Mouse (Mus musculus) CH12.LX (cell line): ENCODE data around the gene C2cd2l. TPM values are rescaled to one million over a fixed set of nuclear protein-coding genes. Genes with fewer than 3 reads are reported as not detected.

Experiments
- DNase-seq: peaks from one replicate; pipeline ENCODE4 v3.0.0-alpha.2; 2013; ENCODE audit errors: extremely low read depth
- H3K27ac ChIP-seq: 2 replicates; pipeline ENCODE4 v1.5.1; 2012; ENCODE audit warnings: low read depth, mild to moderate bottlenecking, control low read depth, moderate library complexity; ENCODE audit not compliant: insufficient read depth
- H3K27me3 ChIP-seq: replicated peaks from 2 replicates; pipeline ENCODE3; 2012; ENCODE audit warnings: inconsistent platforms
- H3K36me3 ChIP-seq, 2 experiments: replicated peaks in 1 of 2; 2 replicates each; pipeline versions ENCODE3 to v1.6.1; 2012; ENCODE audit warnings: inconsistent platforms in 1 of 2, low read length in 1 of 2, mild to moderate bottlenecking in 1 of 2, mixed read lengths in 1 of 2, moderate library complexity in 1 of 2; ENCODE audit not compliant: control insufficient read depth in 1 of 2, insufficient read depth in 1 of 2
- H3K4me1 ChIP-seq, 2 experiments: 2 replicates each; pipeline ENCODE4 v1.6.1; 2012; ENCODE audit warnings: inconsistent platforms in 1 of 2, moderate library complexity in 1 of 2; ENCODE audit not compliant: insufficient read depth in 2 of 2, control insufficient read depth in 1 of 2
- H3K4me2 ChIP-seq: 2 replicates; pipeline ENCODE4 v1.6.1; 2012; ENCODE audit warnings: low read depth, mild to moderate bottlenecking, control low read depth; ENCODE audit not compliant: poor library complexity, insufficient read depth, severe bottlenecking
- H3K4me3 ChIP-seq, 3 experiments: fragments of 150-350 bp in 1 of 3; sonication (generic) in 1 of 3; replicated peaks in 1 of 3; 2 replicates each; pipeline versions ENCODE3 to v1.5.1; 2011 to 2012; ENCODE audit warnings: low read depth in 2 of 3, low read length in 2 of 3, mild to moderate bottlenecking in 2 of 3, moderate library complexity in 2 of 3, control low read depth in 1 of 3, improper control_type of control experiment in 1 of 3, inconsistent platforms in 1 of 3, mixed read lengths in 1 of 3; ENCODE audit not compliant: poor library complexity in 1 of 3
- H3K79me2 ChIP-seq: replicated peaks from 2 replicates; pipeline ENCODE4 v1.6.1; 2012; ENCODE audit warnings: mild to moderate bottlenecking, moderate library complexity; ENCODE audit not compliant: control insufficient read depth, poor library complexity, insufficient read depth, severe bottlenecking; ENCODE audit errors: extremely low read depth
- H3K9ac ChIP-seq: 2 replicates; pipeline ENCODE4 v1.6.1; 2012; ENCODE audit warnings: low read depth, mild to moderate bottlenecking, control low read depth, moderate library complexity; ENCODE audit not compliant: insufficient read depth
- H3K9me3 ChIP-seq: replicated peaks from 2 replicates; pipeline ENCODE3; 2012; ENCODE audit warnings: low read length, inconsistent platforms, mixed read lengths
- BHLHE40 ChIP-seq: IDR thresholded peaks from 2 replicates; pipeline ENCODE4 v1.6.1; 2011; ENCODE audit warnings: mild to moderate bottlenecking, low read depth, low read length, improper control_type of control experiment
- CHD1 ChIP-seq: IDR thresholded peaks from 2 replicates; pipeline ENCODE4 v1.6.1; 2012; ENCODE audit warnings: low read depth, low read length, improper control_type of control experiment, inconsistent platforms
- CHD2 ChIP-seq: IDR thresholded peaks from 2 replicates; pipeline ENCODE4 v1.6.1; 2011; ENCODE audit warnings: low read length, improper control_type of control experiment
- EP300 ChIP-seq: IDR thresholded peaks from 2 replicates; pipeline ENCODE4 v1.6.1; 2011; ENCODE audit warnings: low read length, improper control_type of control experiment
- HCFC1 ChIP-seq: IDR thresholded peaks from 2 replicates; pipeline ENCODE4 v1.6.1; 2012; ENCODE audit warnings: low read depth, mild to moderate bottlenecking, inconsistent platforms, low read length, improper control_type of control experiment
- IRF4 ChIP-seq: IDR thresholded peaks from 2 replicates; pipeline ENCODE4 v1.6.1; 2014; ENCODE audit warnings: low read depth, mild to moderate bottlenecking, inconsistent platforms, low read length, improper control_type of control experiment
- JUN ChIP-seq: IDR thresholded peaks from 2 replicates; pipeline ENCODE4 v1.6.1; 2011; ENCODE audit warnings: low read depth, mild to moderate bottlenecking, low read length, improper control_type of control experiment, moderate library complexity; ENCODE audit not compliant: insufficient read depth
- MAFK ChIP-seq: IDR thresholded peaks from 2 replicates; pipeline ENCODE4 v1.6.1; 2011; ENCODE audit warnings: low read length, improper control_type of control experiment; ENCODE audit not compliant: insufficient replicate concordance
- MAX ChIP-seq: IDR thresholded peaks from 2 replicates; pipeline ENCODE4 v1.6.1; 2011; ENCODE audit warnings: low read length, improper control_type of control experiment
- MXI1 ChIP-seq: IDR thresholded peaks from 2 replicates; pipeline ENCODE4 v1.6.1; 2011; ENCODE audit warnings: mild to moderate bottlenecking, low read depth, low read length, improper control_type of control experiment
- NELFE ChIP-seq: IDR thresholded peaks from 2 replicates; pipeline ENCODE4 v1.6.1; 2011; ENCODE audit warnings: low read depth, low read length, improper control_type of control experiment
- NRF1 ChIP-seq: IDR thresholded peaks from 2 replicates; pipeline ENCODE4 v1.6.1; 2014; ENCODE audit warnings: low read depth, mild to moderate bottlenecking, inconsistent platforms, low read length, improper control_type of control experiment, moderate library complexity
- POLR2A ChIP-seq: IDR thresholded peaks from 2 replicates; pipeline ENCODE4 v1.6.1; 2011; ENCODE audit warnings: low read depth, mild to moderate bottlenecking, improper control_type of control experiment, low read length
- RAD21 ChIP-seq: IDR thresholded peaks from 2 replicates; pipeline ENCODE4 v1.6.1; 2011; ENCODE audit warnings: low read depth, mild to moderate bottlenecking, low read length, improper control_type of control experiment, moderate library complexity
- SMC3 ChIP-seq: IDR thresholded peaks from 2 replicates; pipeline ENCODE4 v1.6.1; 2011; ENCODE audit warnings: low read depth, low read length, improper control_type of control experiment
- TBP ChIP-seq: conservative IDR thresholded peaks from 2 replicates; pipeline ENCODE4 v1.6.1; 2011; ENCODE audit warnings: low read depth, low read length, improper control_type of control experiment
- TCF12 ChIP-seq: IDR thresholded peaks from 2 replicates; pipeline ENCODE4 v1.6.1; 2014; ENCODE audit warnings: low read depth, mild to moderate bottlenecking, inconsistent platforms, low read length, improper control_type of control experiment
- USF1 ChIP-seq: IDR thresholded peaks from 2 replicates; pipeline ENCODE4 v1.6.1; 2014; ENCODE audit warnings: low read depth, mild to moderate bottlenecking, inconsistent platforms, low read length, improper control_type of control experiment
- USF2 ChIP-seq: conservative IDR thresholded peaks from 2 replicates; pipeline ENCODE4 v1.6.1; 2011; ENCODE audit warnings: low read depth, low read length, improper control_type of control experiment
- ZKSCAN1 ChIP-seq: IDR thresholded peaks from 2 replicates; pipeline ENCODE4 v1.6.1; 2012; ENCODE audit warnings: low read depth, inconsistent platforms, low read length, improper control_type of control experiment, borderline replicate concordance
- ZNF384 ChIP-seq: IDR thresholded peaks from 2 replicates; pipeline ENCODE4 v1.6.1; 2012; ENCODE audit warnings: low read depth, low read length, improper control_type of control experiment, inconsistent platforms
- dilution Hi-C: fragments of 300-500 bp; cut with MboI; formaldehyde crosslinking; loops from 2 replicates; pipeline ENCODE4 v1.14.3; 2020; ENCODE audit warnings: low sequenced_read_pairs; ENCODE audit not compliant: extremely low pct_unique_long_range_greater_than_20kb, extremely low pct_ligation_motif_present
- in situ Hi-C: fragments of 300-500 bp; cut with MboI; formaldehyde crosslinking; loops from 3 replicates; pipeline ENCODE4 v1.14.3; 2019; ENCODE audit warnings: low sequenced_read_pairs, low pct_ligation_motif_present, low pct_unique_long_range_greater_than_20kb, mixed read lengths
- polyA plus RNA-seq: library from polyadenylated mRNA; unstranded; fragments of >175 nt; gene quantifications from 2 replicates; pipeline ENCODE4 v1.2.1, GENCODE M21; 2012; ENCODE audit warnings: low read depth; ENCODE audit not compliant: insufficient read length
- total RNA-seq, 2 experiments: library from RNA; depleted of rRNA; stranded (reverse); fragments of 300-350 nt in 1 of 2; fragments of >200 nt in 1 of 2; gene quantifications; 2 replicates each; pipeline ENCODE4 v1.2.3; 2012 to 2014

Gene C2cd2l
- total and polyA plus RNA-seq, 3 experiments: 2.9 to 7.3 (median 7.2) TPM

GRCm38 (mm10) chr9:44327926-44328325 is 7.8 kb upstream of the C2cd2l start:
- Histone ChIP-seq H3K27me3 (no peaks in the 10 kb centered on the region), H3K4me3 (peak overlapping the region; percentile 83 to 92 (median 85)), H3K4me1 (peaks cover 4 to 48% of the 10 kb centered on the region in 2 experiments), H3K9me3 (no peaks in the 10 kb centered on the region), H3K9ac (peak overlapping the region; percentile 81; the same call in 1 of the 2 replicates), H3K27ac (no peak overlapping the region), H3K4me2 (peak overlapping the region; percentile 64), H3K79me2 (peaks cover 7% of the 10 kb centered on the region; the same call in 1 of the 2 replicates), H3K36me3 (peaks cover 28 to 47% of the 10 kb centered on the region in 2 experiments)
- no peak for DNase-seq
- dilution Hi-C loops: no loop called here
- in situ Hi-C loops: no loop called here
- TF ChIP-seq HCFC1 (no peak), MAFK (no peak), ZKSCAN1 (no peak), ZNF384 (no peak), NELFE (no peak), JUN (no peak), USF1 (no peak), POLR2A (no peak), USF2 (no peak), IRF4 (no peak), CHD2 (no peak), NRF1 (no peak), SMC3 (no peak), CHD1 (no peak), TCF12 (no peak), EP300 (no peak), TBP (no peak), RAD21 (no peak), MAX (no peak), MXI1 (no peak)

GRCm38 (mm10) chr9:44327064-44327711 is 7.1 kb upstream of the C2cd2l start:
- peak overlapping the region; percentile 64 for H3K4me2 ChIP-seq
- H3K27ac ChIP-seq: peak overlapping the region; percentile 67
- peaks cover under 1% of the 10 kb centered on the region for H3K27me3 ChIP-seq
- H3K9me3 ChIP-seq: no peaks in the 10 kb centered on the region
- peaks cover 4 to 43% of the 10 kb centered on the region in 2 experiments for H3K4me1 ChIP-seq
- peak overlapping the region; percentile 81 for H3K9ac ChIP-seq
- TF ChIP-seq RAD21 (no peak), BHLHE40 (peak; percentile 32; the same call in 1 of the 2 replicates)
- no peak for DNase-seq
- dilution Hi-C loops: no loop called here
- H3K4me3 ChIP-seq: peak overlapping the region; percentile 83 to 92 (median 85)
- in situ Hi-C loops: no loop called here
- peaks cover 21 to 40% of the 10 kb centered on the region in 2 experiments for H3K36me3 ChIP-seq
- peaks cover 7% of the 10 kb centered on the region; the same call in 1 of the 2 replicates for H3K79me2 ChIP-seq
